Mouse (Mus musculus) hindlimb bud, embryonic 11.5 days (tissue): ENCODE measurements at regions not wholly inside any gene's neighbourhood (a gene's known extent, or its start where the extent isn't known, plus 50 kb on each side); places are given as distances from the start of the nearest gene placed in this dataset.

Experiments
- DNase-seq: peaks from one replicate; pipeline ENCODE4 v3.0.0-alpha.2; 2012; ENCODE audit warnings: low read depth, low spot score; ENCODE audit errors: extremely low spot score

- DNase-seq: no peak
Observed at GRCm38 (mm10) chr16:86816763-86817593, 537.0 kb upstream of the N6amt1 start.

- DNase-seq: no peak
Observed at GRCm38 (mm10) chr16:86816006-86816405, 538.0 kb upstream of the N6amt1 start.

DNA sequence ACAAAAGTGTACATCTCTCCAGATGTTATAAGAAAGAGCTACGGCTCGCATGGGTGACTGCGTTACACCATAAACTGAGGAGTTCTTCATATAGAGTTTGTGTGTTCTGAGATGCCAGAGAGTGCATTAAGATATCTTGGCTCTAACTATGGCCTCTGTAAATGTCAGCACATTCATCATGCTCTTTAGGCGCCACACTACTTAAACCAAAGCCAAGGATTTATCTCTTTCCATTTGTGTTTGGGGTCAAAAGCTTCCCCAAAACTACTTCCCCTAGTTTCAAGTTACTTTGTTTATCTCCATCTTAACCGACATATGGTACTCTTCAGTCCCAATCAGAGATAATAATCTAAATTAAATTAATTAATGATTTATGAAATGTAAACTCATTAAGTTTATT, 541.3 kb upstream of the N6amt1 start:
- DNase-seq: no peak

DNA sequence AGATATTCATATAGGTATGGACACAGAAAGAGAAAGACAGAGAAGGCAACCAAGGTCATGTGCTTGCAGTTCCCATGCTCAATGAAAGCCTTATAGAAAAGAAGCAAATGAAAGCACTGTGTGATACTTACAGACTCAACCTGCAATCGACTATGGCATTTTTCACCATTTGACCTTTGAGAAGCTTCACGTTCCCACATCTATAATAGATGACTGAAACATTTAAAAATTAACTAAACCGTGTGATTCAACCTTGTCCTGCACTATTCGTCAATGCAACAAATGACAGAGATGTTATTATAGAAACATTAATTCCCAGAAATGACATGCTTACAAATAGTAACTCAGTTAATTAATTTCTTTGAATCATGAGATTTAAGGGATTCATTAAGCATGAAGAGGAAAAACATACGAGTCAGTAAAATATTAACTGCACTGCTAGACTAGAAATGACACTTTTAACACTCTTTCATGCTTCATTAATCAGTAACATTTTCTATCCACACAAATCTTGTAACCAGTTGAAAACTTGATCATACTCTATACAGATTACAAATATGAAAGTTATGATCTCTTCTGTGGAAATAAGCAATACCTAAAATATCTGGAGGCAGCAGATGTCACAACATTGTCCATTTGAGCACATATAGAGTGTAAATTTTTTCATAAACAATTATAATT, 545.2 kb upstream of the N6amt1 start:
- DNase-seq: no peak

DNA sequence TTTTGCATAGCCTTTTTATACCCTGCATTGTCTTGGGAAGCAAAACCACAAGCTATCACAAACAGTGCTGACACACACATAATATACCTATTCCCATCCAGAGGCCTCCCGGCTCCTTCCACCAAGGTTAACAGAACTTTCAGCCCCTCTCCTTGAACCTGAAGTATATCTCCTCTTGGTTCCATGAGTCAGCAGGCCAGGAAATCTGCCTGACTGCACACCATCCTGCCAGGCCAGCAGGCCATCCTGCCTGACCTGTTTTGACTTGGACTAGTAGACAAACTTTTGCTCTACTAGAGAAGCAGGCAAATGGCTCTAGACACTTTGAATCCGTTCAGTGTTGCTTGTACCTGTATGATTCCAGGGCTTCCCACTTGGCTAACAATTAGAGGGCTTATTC, 547.6 kb upstream of the N6amt1 start:
- DNase-seq: no peak

- DNase-seq: no peak
Observed at GRCm38 (mm10) chr16:86776086-86776485, 577.9 kb upstream of the N6amt1 start.

DNA sequence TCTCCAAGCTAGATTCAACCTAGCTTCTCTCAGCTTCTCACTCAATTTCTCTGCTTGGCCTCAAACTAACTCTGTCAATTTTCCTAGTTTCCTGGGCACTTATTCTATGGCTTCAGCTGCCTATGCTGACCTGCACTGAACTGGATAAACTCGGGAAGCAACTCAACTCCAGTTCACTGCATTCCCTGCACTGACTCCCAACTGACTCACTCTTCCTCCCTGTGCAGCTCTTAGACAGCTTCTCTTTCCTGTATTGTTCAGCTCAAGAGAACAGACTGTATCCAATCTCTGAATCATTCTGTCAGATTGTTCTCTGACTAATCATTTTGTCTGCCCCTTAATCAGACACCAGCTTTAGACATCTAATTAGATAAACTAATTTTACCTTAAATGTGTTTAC, 581.4 kb upstream of the N6amt1 start:
- DNase-seq: no peak

DNA sequence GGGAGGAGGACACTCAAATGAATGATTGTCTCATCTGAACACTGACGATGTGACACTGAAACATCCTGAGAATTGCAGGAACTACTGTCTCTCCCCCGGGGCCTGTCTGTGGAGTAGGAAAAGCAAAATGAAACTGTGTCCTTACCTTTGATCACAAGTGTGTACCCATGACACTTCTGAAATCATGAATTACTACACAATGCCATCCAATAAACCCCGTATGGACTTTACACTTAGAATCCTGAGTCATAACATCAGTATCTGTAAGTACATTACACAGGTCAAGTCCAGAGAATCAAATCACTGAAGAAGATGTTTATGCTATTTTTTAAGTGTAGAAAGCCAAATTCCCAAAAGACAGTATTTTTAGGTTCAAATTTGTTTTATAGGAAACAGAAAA, 585.1 kb upstream of the N6amt1 start:
- DNase-seq: no peak

GRCm38 (mm10) chr16:86768355-86768754, 585.6 kb upstream of the N6amt1 start:
- DNase-seq: no peak

DNA sequence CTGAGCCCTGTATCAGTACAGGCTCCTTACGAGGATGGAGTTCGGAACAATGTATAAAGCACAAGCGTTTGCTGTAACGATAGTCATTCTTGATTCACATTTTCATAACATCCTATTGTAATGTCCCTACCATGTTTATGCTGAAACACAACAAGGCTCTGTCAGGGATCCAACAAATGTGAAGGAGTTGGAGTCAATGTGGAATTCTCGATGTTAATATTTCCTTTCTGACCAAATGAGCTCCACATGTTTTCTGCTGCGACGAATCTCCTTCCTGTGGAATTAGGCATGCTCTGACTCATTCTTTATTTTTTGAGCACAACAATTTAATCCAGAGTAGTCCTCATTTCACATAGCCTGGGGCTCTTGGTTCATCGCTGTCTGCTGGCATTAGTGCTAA, 588.0 kb upstream of the N6amt1 start:
- no peak for DNase-seq

DNA sequence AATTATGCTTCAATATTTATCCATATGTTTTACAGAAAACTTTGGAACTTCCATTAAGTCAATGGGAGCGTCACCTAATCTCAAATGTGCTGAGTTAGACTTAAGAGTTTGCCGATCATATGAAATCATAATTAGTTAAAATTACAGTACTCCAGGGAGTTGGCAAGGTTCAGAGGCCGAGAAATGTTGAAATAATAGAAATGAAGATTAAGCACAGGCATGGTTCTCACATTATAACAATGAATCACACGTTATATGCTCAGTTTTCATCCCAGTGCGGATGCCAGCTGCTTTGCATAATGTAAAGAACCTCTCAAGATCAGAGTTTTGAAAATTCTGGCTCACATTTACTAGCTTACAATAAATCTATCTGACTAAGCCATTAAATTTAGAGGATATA, 612.7 kb upstream of the N6amt1 start:
- DNase-seq: no peak

DNA sequence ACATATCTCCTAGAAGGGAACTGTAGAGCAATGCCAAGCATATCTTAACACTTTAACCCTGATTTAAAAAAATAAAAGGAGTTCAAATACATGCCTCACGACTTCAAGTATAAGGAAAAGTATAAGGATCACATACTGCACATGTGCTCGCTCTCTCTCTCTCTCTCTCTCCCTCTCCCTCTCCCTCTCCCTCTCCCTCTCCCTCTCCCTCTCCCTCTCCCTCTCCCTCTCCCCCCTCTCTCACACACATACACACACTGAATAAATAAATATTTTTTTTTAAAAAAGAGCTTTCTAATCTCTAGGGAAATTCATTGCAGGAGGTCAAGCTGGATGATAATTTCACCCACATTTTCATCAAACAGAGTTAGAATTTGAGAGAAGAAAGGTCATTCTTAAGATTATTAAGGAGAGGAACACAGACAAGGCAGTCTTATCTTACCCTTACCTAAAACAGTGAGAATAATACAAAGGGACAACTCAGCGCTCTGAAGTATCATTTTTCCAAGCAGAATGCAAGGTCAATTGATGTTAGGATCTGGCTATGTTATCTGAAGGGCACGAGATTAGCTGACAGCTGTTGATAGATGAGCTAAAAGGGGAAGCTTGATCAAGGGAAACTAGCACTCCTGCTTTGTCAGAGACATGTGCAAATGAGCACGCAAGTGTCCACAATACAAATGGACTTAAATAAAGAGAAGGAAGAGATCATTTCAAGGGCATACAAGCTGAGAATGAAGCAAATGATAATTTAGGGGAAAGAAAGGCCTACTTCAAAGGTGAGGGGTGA, 634.8 kb upstream of the N6amt1 start:
- no peak for DNase-seq

DNA sequence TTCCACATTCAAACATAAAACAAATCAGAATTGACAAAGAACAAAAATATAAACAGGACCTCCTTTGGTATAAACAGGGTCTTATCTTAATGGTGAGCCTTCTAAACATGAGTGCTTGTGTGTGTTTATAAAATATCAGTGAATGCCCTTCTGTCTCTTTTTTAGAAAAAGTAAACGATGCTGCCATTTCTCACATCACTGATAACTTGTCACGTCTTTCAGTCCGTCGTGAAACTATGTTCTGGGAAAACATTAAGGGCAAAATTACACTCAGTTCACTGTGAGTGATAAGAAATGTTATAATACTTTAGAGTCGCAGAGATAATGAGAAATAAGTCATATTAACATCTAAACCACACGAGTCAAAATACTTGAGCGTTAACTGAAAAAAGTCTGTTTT, 635.6 kb upstream of the N6amt1 start:
- no peak for DNase-seq

DNA sequence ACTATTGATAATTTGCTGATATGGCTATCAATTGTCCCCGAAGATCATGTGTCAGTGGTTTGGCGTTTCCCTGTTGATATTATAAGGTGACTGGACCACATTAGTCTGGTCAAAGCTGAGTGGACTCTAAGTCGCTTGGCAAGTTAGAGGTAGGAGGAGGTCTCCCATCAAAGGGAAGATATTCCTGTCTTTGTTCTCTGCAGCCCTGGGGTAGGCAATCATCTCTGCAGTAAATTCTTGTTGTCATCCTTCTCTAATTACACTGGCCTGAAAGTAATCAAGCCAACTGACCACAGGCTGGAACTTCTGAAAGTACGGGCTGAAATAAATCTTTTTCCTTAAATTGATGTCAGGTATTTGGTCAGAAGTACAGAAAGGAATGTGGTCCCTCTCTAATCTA, 652.3 kb upstream of the N6amt1 start:
- DNase-seq: no peak

- no peak for DNase-seq
Observed at GRCm38 (mm10) chr16:86694497-86694896, 659.5 kb upstream of the N6amt1 start.

GRCm38 (mm10) chr16:86659154-86659553, 694.8 kb upstream of the N6amt1 start:
- DNase-seq: no peak

DNA sequence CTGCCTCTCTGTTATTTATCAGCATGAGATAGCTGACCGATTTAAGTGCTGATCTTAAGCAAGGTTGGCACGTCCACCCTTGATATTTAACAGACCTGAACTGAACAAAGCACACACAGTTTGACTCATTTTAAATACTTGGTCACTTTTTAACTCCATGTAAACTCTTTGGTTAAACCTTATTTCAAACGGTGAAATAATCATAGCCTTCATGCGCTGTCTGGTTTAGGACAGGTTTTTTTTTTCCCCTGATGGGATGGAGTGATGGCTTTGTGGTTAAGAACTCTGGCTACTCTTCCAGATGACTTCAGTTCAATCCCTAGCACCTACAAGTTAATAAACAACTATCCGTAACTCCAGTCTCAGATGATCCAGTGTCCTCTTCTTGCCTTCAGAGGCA, 706.7 kb upstream of the N6amt1 start:
- DNase-seq: no peak

GRCm38 (mm10) chr16:86646753-86647152, 707.2 kb upstream of the N6amt1 start:
- no peak for DNase-seq

GRCm38 (mm10) chr16:86645436-86645835, 708.5 kb upstream of the N6amt1 start:
- DNase-seq: no peak

DNA sequence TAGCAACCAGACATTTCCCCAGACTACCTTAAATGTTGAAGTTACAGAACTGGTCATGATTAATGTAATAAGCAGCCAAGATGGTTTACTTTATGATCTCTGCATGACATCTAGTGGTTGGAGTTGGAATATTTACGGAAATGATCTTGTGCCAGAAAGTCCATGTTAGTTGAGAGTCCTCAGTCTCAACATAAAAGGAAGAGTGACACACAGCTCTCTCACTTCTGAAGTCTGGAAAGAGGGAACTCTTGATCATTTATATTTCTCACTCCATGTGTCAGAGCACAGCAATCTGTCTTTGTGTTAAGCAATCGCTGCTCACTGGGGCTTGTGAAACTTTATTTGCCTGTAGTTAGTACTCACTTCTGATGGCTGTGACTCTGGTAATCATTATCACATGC, 709.1 kb upstream of the N6amt1 start:
- DNase-seq: peak; percentile 81

DNA sequence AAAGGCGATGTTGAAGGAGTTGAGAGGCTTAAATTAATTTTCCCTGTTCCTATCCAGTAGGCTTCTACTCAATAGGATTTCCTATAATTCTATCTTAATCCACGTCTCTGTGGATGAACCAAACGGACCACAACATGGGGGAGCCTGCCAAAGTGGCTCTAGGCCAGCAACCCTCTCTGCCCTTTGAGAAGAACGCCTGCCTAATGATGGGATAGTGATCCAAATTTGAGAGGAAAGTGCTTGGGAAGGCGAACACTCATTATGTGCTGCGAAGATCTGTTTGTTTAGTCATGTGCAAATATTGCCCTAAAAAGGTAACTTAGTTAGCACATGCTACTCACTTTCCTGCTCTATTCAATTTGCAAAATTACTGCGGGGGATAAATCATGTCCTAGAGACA, 702.5 kb upstream of the Adamts5 start:
- DNase-seq: no peak

- DNase-seq: no peak
Observed at GRCm38 (mm10) chr16:86594992-86595391, 693.4 kb upstream of the Adamts5 start.
